Mouse (Mus musculus) layer of hippocampus, adult 2 months (tissue): ENCODE measurements at regions not wholly inside any gene's neighbourhood (a gene's known extent, or its start where the extent isn't known, plus 50 kb on each side); places are given as distances from the start of the nearest gene placed in this dataset.

Source experiments
- DNase-seq, 2 experiments: peaks; one replicate each; pipeline ENCODE4 v3.0.0; 2022; ENCODE audit warnings: low spot score in 2 of 2
- H3K27ac ChIP-seq: fragments of 200-600 bp; 2 replicates; pipeline ENCODE4 v1.8.1; 2022
- H3K4me3 ChIP-seq: fragments of 200-600 bp; 2 replicates; pipeline ENCODE4 v1.8.1; 2022; ENCODE audit warnings: mild to moderate bottlenecking
- CTCF ChIP-seq: fragments of 200-600 bp; conservative IDR thresholded peaks from 2 replicates; pipeline ENCODE4 v1.8.1; 2022; ENCODE audit warnings: antibody characterized with exemption, mild to moderate bottlenecking, moderate library complexity

DNA sequence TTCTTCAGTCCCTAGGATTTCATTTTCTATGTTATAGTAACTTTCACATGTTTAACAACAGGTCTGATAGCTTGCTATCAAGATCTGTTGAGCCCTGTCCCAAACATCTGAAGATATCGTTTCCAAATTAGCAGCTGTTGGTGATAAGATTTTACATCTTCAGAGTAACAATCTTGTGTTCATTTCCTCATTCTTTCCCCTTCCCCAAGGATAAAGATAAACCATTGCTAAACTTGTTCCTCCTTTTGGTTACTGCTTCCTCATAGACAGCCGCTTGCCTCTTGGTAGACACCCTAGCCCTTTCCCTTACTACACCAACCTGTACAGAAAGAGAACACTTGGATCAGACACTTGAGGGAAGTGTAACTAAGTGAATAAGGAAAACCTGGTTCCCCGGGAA, 58.6 kb downstream of the Kcnrg start:
- no peak for DNase-seq
- H3K27ac ChIP-seq, result no peak overlapping the region
- H3K4me3 ChIP-seq, result no peak overlapping the region
- no peak for TF ChIP-seq CTCF

DNA sequence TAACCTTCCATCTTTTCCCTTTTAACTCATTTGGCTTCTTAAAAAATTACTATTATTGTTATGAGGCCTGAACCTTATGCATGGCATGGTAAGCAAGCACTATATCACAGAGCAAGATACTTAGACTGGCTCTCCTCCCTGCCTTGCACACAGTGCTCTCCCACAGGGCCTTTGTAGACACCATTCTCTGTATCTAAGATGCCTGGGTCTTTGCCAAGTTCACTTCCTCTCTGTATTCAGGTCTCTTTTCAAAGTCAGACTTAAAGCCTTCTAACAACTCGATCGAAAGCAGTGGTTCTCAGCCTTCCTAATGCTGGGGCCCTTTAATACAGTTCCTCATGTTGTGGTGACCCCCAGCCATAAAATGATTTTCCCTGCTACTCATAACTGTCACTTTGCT, 65.9 kb downstream of the Kcnrg start:
- TF ChIP-seq CTCF, result no peak
- no peak overlapping the region for H3K27ac ChIP-seq
- no peak overlapping the region for H3K4me3 ChIP-seq
- no peak for DNase-seq

DNA sequence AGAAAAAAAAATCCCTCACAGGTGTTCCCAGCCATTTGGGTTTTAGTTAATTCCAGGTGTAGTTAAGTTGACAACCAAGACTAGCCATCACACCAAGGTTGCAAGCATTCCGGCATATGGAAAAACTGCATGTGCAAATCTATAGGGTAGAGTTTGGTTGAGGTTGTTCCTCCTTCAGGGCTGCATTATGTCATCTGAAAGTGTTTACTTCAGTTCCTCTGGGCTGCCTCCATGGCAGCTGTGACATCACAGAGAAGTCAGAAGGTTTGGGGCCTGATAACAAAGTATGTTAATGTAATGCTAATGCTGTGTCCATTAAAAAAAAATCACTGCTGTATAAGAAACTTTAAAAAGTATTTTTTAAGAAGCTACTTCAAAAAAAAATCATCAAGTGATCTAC, 70.8 kb downstream of the Kcnrg start:
- no peak overlapping the region for H3K27ac ChIP-seq
- no peak for TF ChIP-seq CTCF
- no peak for DNase-seq
- H3K4me3 ChIP-seq, result no peak overlapping the region

DNA sequence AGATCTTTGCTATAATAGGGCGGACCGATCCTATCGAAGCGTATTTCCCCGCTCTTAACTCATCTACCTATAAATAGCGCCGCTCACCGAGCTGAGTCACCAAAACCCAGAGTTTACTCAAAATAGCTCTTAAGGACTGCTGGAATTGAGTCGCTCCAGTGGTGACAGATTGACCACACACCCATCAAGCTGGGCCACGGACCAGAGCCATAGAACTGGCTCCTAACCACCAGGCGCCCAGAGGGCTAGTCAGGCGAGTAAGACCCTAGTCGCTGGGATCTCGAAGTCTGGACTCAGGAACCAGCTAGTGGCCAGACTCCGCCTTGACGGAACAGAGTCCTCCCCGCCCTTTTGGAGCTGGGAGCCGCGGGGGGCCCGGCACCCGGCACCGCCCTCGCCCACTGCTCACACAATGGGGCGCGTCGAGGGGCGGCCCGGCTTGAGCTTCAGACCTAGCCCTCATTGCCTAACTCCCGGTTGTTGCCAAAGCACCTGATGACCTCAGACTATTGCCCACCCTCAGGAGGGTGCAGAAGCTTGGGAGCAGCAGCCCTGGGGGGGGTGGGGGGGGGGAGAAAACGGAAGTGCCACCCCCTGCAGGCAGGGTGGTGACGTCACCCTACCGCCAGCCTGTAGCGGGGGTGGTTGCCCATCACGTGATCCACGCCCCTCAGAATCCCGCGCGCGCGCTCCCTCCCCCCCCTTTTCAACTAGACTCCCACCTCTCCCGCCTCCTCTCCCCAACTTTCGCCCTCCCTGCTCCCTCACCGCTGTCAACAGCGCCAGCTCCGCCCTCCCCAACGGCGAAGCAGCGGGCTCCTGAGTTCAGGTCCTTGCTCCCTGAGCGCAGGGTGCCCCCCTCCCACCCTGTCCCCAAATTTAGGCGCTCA, 73.8 kb downstream of the Kcnrg start:
- Histone ChIP-seq H3K4me3 (peak overlapping the region; percentile 94), H3K27ac (peak overlapping the region; percentile 99)
- peak; percentile 59 for TF ChIP-seq CTCF
- DNase-seq, result peak; percentile 85 to 87

DNA sequence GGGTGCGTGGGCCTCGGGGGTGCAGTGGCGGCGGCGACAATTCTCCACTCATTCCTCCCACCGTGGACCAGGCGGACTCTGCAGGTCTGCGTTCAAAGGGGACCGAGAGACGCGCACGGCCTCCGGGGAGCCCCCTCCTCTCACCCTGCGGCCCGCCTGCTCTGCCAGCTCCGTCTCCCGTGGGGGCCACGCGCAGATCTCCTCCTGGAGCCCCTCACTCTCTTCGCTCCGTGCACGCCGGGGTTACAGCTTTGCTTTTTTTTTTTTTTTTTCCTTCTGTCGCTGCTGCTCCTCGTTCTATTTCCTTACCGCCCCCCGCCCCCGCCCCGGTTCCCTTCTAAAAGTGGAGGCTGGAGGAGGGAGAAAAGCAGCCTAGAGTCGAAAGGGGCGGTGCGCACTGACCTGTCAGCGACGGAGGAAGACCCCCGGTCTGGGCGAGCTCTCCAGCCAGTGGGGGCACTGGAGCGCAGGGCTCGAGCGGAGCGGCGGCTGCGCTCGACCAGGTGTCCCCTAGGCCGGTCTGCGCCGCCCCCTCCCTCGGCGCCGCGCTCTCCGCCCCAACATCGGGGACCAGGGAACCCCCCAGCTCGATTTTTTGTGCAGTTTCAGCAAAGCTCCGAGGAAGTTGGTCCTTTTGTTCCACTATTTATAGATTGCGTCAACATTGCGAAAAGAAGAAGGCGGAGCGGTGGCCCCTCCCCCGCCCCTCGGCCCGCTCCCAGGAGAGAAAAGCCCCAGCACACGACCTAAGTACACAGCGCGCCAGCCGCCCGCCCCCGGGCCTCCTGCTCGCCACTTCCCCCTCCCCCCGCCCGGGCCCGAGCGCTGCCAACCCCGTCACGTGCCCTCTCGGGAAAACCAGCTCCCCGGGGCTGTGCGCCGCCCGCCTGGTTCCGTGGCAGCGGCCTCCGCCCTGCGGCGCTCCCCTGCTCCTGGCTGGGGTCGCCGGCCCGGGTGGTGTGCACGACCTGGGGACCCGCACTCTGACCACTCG, 74.7 kb downstream of the Kcnrg start:
- Histone ChIP-seq H3K4me3 (peak overlapping the region; percentile 94), H3K27ac (peak overlapping the region; percentile 99)
- peak; percentile 80 to 90 for DNase-seq
- TF ChIP-seq CTCF, result 0 out of 2 replicates have a peak, but pooled peaks have one; percentile 9

DNA sequence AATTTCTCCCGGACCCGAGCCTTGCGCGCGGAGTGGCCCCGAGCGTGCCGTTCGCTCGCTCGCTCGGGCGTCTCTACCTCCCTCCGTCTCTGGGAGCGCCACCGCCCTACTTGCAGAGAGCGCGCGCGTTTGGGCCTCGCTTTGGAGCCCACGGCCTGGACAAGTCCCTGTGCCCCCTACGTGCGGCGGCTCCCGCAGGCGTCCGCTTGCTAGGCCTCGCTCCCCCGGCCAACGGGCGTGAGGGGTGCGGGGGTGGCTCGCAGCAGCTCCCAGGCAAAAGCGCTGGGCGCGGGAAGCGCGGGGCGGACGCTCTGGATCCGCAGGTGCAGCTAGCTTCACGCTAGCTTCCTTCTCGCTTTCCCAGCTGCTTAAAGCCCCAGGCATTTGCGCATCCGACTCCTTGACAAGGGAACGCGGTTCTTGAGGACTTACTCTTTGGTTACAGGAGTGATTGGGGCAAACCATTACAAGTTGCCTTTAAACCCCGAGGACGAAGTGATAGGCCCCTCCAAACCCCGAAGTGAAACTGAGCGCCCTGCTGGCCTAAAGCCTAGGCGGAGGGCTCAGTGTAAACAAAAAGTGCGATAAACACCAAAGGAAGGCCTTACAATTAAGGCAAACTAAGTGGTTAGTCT, 75.6 kb downstream of the Kcnrg start:
- peak; percentile 37 to 49 for DNase-seq
- peak overlapping the region; percentile 94 for H3K4me3 ChIP-seq
- peak; percentile 28 for TF ChIP-seq CTCF
- peak overlapping the region; percentile 99 for H3K27ac ChIP-seq

DNA sequence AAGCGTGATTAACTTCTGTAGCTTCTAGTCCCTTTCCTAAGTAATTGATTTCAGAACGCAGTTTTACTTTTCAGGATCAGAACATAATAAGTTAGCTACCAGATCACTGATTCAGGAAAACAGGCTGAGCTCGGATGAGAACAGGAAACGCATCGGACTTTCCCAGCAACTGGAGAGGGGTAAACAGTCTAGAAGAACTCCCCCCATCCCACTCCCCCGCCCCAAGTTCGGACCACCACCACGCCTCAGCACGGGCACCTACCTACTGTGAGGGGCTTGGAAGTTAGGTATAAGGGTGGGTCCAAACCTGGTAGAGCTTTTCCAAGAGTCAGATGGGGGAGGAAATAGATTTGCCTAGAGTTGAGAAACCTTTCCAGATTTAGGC, 76.1 kb downstream of the Kcnrg start:
- H3K27ac ChIP-seq, result peak overlapping the region; percentile 99
- no peak for TF ChIP-seq CTCF
- H3K4me3 ChIP-seq, result peak overlapping the region; percentile 94
- no peak for DNase-seq

DNA sequence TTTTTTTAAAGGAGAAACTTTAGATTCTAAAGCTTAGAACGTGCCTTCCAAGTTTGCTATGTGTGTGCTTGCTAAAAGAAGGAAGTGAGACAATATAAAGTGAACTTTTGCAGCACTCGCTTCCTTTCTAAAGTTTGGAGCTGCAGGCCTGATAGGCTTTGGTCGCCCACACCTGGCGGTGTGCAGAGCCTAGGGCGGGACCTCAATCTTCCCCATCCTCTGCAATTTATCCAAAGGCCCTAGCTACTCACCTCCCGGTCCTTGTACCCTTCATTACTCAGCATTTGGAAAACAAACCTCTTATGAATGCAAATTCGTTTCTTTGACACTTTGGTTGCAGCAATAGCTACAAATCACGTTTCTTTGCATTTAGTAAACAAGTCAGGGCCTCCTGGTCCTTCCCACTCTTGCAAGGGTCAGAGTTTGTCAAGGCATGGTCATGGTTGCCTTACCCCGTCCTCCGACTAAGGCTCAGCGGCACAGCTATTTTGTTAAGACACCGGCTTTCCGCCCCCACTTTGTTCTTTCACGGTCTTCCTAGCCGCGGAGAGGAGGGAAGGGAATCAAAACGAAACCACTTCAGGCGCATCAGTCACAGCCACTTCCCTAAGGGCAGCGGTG, 76.6 kb downstream of the Kcnrg start:
- no peak for DNase-seq
- Histone ChIP-seq H3K4me3 (peak overlapping the region; percentile 22), H3K27ac (peak overlapping the region; percentile 99)
- no peak for TF ChIP-seq CTCF

DNA sequence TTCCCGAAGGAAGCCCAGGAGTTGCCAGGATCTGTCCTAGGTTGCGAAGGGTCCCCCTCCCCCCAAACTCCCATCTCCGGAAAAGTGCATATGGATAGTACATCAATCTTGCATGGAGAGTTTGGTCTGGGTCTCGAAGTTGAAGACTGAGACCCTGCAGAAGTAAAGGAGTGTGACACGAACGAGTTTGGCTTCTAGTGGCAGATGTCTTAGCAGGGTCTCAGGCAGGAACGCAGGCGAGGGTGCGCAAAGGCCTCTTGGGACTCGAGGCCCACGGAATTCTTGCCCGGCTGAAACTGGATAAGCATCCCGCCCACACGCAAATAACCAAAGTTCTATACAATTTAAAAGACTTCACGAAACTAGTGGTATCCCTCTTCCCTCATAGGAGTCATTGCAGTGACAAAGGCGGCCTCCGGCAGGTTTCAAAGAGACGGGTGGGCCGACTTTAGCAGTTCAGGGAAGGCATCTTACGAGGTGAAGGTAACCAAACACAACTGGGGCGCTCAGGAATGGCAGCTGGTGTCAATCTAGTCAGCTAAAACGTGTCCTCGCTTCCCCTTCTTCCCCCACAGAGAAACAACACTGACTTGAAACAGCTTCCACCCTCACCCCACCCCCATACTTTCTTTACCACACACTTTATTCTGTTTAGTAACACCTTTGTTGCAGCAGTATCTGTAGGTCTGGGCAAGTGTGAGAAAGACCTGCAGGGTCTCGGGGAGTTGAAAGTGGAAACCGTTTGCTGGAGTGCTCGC, 77.4 kb downstream of the Kcnrg start:
- TF ChIP-seq CTCF, result no peak
- peak overlapping the region; percentile 18; the same call in 1 of the 2 replicates for H3K27ac ChIP-seq
- no peak overlapping the region for H3K4me3 ChIP-seq
- DNase-seq, result no peak

DNA sequence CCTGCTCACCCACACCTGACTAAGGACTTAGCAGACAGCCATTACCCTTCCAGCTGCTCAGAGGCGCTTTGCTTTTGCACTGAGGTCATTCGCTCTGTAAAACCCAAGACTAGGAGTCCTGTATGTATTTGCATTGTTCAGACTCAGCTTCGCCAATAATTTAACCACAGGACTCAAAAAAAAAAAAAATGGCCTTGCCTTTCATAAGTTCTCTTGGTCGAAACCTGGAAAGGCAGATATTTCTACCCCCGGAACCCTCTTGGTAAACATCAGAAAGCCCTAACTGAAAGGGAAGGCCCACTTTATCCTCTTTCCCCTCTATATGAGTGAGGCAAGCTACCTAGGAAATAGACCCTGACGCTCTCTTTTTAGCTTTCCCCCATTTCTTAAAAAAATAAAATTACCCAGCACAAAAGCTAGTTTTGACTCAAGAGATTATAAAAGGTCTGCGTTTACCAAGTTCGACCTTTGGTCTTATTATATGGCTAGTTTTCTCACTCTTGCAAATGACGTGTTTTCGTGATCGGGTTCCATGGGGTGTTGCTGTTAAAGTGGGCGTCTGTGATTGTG, 78.1 kb downstream of the Kcnrg start:
- no peak overlapping the region for H3K4me3 ChIP-seq
- no peak overlapping the region for H3K27ac ChIP-seq
- DNase-seq, result no peak
- no peak for TF ChIP-seq CTCF

DNA sequence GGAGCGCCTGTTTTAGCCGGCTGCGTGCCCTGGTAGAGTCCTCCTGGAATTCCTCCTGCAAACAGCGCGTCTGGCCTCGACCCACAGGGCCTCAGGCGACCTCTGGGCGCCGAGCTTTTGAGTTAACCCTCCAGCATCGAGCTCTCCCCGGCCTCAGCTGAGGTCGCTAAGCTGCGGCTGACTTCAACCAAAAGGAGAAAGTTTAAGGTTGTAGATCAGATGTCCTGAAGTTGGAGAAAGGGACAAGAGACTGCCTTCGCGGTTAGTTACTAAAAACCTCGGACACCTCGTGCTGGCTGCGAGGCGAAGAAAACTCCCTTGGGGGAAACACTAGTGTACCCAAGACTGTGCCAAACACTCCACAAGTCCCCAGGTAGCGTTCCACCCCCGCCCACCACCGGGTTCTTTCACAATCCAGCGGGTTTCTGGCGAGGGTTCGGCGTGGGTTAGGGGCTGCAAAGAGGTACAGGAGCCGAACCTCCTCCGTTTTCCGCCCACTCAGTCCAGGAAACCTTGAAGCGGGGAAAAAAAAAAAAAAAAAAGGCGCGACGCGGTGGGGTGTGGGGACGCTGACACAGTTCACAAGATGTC, 78.9 kb downstream of the Kcnrg start:
- no peak for TF ChIP-seq CTCF
- Histone ChIP-seq H3K27ac (no peak overlapping the region), H3K4me3 (no peak overlapping the region)
- DNase-seq, result no peak
